Mouse (Mus musculus) left cerebral cortex, adult 2 months (tissue): ENCODE measurements around the gene Ap5m1. TPM values are rescaled to one million over a fixed set of nuclear protein-coding genes. Genes with fewer than 3 reads are reported as not detected.

Source experiments
- DNase-seq, 2 experiments: peaks; one replicate each; pipeline ENCODE4 v3.0.0; 2021 to 2022; ENCODE audit warnings: low spot score in 2 of 2, mixed read lengths in 1 of 2; ENCODE audit errors: extremely low spot score in 1 of 2
- H3K27ac ChIP-seq: fragments of 200-600 bp; 2 replicates; pipeline ENCODE4 v1.8.1; 2022
- H3K4me3 ChIP-seq: fragments of 200-600 bp; 2 replicates; pipeline ENCODE4 v1.8.1; 2022
- CTCF ChIP-seq: fragments of 200-600 bp; IDR thresholded peaks from 2 replicates; pipeline ENCODE4 v1.8.1; 2022; ENCODE audit warnings: antibody characterized with exemption, mild to moderate bottlenecking, moderate library complexity
- intact Hi-C: fragments of 180-260 bp; cut with DNase I; formaldehyde crosslinking; loops from one replicate; pipeline ENCODE4 v1.15.1; 2025
- total RNA-seq, 2 experiments: library from RNA; stranded (reverse); gene quantifications; 2 replicates each; pipeline ENCODE4 v1.2.3; 2021

Ap5m1 gene
- total RNA-seq, 2 experiments from 2014 or later, result 19.7 to 23.1 TPM

DNA sequence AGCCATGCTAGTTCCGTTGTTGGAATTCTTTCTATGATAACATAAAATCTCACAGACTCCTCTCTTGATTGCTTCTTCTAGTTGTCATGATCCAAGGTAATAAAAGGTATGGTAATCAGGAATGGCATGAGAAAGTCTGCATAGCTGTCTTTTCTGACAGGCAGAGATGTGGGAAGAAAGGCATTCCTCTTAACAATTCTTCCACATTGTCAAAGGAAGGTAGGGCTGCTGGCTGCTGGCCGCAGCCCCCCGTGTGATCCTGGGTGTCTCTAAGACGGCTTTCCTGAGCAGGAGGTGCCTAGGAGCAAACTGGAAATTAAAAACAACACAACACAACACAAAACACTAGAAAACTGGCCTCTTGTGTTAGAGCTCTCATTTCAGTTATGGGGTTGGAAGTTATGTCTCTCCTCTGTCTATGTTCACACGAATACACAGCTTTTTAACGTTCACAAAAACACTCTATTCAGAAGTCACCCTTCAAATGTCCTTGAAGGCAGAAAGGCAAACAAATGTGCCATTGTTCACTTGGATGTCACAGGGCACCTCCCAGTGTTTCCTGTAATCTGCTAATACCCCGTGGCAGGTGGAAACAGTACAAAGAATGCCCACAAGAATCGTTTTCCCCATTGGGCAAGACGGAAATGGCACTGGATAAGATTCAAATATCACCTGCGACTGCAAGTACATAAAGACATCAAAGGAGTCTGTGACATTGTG is 62.8 kb downstream of the Ap5m1 start:
- DNase-seq, result no peak
- intact Hi-C loops, result no loop called here
- H3K4me3 ChIP-seq, result no peak overlapping the region
- TF ChIP-seq CTCF, result no peak
- no peak overlapping the region for H3K27ac ChIP-seq

DNA sequence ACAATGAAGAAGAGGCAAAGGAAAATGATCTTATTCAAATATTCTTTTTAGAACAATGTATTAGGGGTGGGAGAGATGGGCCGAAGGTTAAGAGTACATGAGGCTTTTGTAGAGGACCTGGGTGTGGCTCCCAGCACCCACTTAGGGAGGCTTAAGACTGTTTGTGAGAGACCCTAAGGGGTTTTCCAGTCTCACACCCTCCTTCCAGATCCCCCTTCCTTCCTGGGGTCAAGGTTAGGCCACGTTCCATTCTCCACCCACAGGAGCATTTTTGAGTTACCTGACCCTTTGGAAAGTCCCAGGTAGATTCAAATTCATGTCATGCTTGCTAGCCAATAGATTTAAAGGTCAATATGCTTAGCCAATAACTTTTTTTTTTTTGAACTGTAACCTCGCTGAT is 66.5 kb downstream of the Ap5m1 start:
- Histone ChIP-seq H3K4me3 (no peak overlapping the region), H3K27ac (no peak overlapping the region)
- no peak for DNase-seq
- intact Hi-C loops, result no loop called here
- TF ChIP-seq CTCF, result no peak

DNA sequence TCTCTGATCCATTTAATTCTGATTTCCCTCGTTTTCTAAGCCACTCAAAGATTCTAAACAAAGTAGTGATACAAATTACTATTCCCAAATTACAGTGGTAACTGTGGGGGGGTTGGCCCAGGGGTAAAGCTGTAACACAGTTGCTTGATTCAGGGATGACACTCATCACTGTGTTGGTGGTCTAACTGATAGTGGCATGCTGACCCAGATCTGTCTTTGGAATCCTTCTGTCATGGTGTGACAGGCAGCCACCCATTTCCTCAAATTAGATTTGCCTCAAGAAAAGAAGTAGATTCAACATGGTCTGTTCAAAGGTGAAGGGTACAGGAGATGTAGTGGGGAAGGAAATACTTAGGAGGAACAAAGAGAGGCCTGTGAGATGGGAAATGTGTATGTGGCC is 72.3 kb downstream of the Ap5m1 start:
- no peak overlapping the region for H3K27ac ChIP-seq
- intact Hi-C loops, result no loop called here
- H3K4me3 ChIP-seq, result no peak overlapping the region
- DNase-seq, result no peak
- no peak for TF ChIP-seq CTCF

DNA sequence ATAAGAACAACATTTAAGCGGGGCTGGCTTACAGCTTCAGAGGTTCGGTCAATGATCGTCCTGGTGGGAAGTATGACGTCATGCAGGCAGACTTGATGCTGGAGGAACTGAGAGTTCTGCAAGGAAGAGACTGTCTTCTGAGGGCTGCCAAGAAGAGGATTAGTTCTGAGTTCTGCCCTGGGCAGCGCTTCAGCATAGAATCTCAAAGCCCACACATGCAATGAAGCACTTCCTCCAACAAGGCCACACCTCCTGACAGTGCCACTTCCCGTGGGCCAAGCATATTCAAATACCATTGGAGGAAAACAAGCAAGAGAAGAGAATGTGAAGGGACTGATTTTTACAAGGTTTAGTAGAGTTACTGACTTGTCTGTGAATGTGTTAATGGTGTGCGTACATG is 74.9 kb downstream of the Ap5m1 start:
- H3K4me3 ChIP-seq, result no peak overlapping the region
- no peak for TF ChIP-seq CTCF
- no peak for DNase-seq
- intact Hi-C loops, result no loop called here
- H3K27ac ChIP-seq, result no peak overlapping the region

Other genes starting within 250 kb of the Ap5m1 start
- gene Exoc5, start 556 bp downstream of the Ap5m1 start, total RNA-seq, result 10 to 100 TPM; 54.6 to 58.5 TPM
- gene Naa30, start 106.1 kb downstream of the Ap5m1 start, total RNA-seq, result 10 to 100 TPM; 36.3 to 42.4 TPM
- not detected for gene ccdc198, start 179.4 kb downstream of the Ap5m1 start, total RNA-seq